Mouse (Mus musculus) heart, postnatal 0 days (tissue): ENCODE data around the gene 0610009B22Rik.

Experiments used
- CTCF ChIP-seq: IDR thresholded peaks from 2 replicates; pipeline ENCODE4 v1.5.1; 2016; ENCODE audit warnings: antibody characterized with exemption, control low read depth, low read depth
- EP300 ChIP-seq: IDR thresholded peaks from 2 replicates; pipeline ENCODE4 v1.6.1; 2016; ENCODE audit warnings: antibody characterized with exemption, low read depth

GRCm38 (mm10) chr11:51637971-51638414 lies 50.7 kb downstream of the 0610009B22Rik start:
- no peak for TF ChIP-seq EP300
- no peak for TF ChIP-seq CTCF
